Mouse (Mus musculus): ENCODE data around the gene Fars2. TPM values are rescaled to one million over a fixed set of nuclear protein-coding genes. Genes with fewer than 3 reads are reported as not detected.
"Not testable (repeated sequence)": the region's sequence is repeated elsewhere in the genome, so short reads cannot be mapped to it uniquely, and the experiment has no call there.

Gene Fars2
- polyA plus RNA-seq, 1 experiment: 34.9 TPM

- TF ChIP-seq CTCF (IDR thresholded peaks at IDR 0.05; ENCODE audit: insufficient read depth, low read length): no peak
- no peak for TF ChIP-seq POLR2A (IDR thresholded peaks at IDR 0.05; ENCODE audit: borderline replicate concordance, extremely low read depth, low read depth, low read length)
- no peak for DNase-seq
- WGBS: 66% methylated on average over 2 of the region's 2 CpGs
- Histone ChIP-seq H3K4me1 (ENCODE audit: control insufficient read depth, insufficient read depth, low read length) (no peaks in the 10 kb centered on the region), H3K4me3 (replicated peaks; ENCODE audit: extremely low read depth, low read depth, low read length) (no peak overlapping the region)
Observed at GRCm38 (mm10) chr13:36401011-36401410, 283.8 kb downstream of the Fars2 start.

DNA sequence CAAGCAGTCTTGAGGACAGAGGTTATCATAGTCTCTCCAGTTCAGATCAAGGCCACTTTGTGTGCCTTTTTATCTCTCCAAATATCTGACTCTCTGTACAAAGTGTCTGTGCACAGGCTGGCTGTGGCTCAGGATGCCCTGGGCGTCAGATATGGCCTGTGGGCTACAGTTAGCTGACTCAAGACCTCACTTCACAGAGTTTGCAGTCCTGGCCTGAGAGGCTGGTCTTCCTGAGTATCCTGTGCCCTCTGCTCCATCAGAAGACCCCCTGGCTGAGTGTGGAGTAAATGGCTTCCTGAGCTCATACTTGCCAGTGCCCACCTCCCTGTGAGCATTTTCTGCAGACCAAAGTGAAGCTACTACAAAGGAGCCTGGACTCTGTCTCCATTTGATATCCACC, 296.1 kb downstream of the Fars2 start:
- TF ChIP-seq CTCF (IDR thresholded peaks at IDR 0.05; ENCODE audit: insufficient read depth, low read length) (no peak), POLR2A (IDR thresholded peaks at IDR 0.05; ENCODE audit: borderline replicate concordance, extremely low read depth, low read depth, low read length) (no peak)
- 92% methylated on average over 1 of the region's 1 CpGs for WGBS
- no peaks in the 10 kb centered on the region for H3K4me1 ChIP-seq (ENCODE audit: control insufficient read depth, insufficient read depth, low read length)
- DNase-seq: no peak
- H3K4me3 ChIP-seq (replicated peaks; ENCODE audit: extremely low read depth, low read depth, low read length): no peak overlapping the region

DNA sequence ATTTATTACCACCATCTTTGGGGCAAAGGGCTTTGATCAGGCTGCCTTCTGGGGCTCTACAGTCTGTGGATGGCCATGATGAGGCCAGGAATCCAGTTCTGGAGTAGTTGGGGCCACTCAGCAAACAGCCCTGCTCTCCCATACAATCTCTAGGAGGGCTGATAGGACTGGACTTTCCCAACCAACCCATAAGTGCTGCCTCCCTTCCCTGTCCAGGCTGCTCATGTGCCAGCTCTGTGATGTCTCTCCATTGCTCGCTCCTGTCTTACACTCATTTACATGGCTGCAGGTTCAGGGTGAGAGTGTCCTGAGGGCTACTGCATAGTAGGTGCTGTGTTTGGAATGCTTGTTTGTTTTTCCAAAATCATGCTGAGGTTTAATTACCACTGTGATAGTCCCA, 298.0 kb downstream of the Fars2 start:
- TF ChIP-seq CTCF (IDR thresholded peaks at IDR 0.05; ENCODE audit: insufficient read depth, low read length) (no peak), POLR2A (IDR thresholded peaks at IDR 0.05; ENCODE audit: borderline replicate concordance, extremely low read depth, low read depth, low read length) (no peak)
- Histone ChIP-seq H3K4me1 (ENCODE audit: control insufficient read depth, insufficient read depth, low read length) (no peaks in the 10 kb centered on the region), H3K4me3 (replicated peaks; ENCODE audit: extremely low read depth, low read depth, low read length) (no peak overlapping the region)
- DNase-seq: no peak
- 100% methylated on average over 1 of the region's 1 CpGs for WGBS

- H3K4me1 ChIP-seq (ENCODE audit: control insufficient read depth, insufficient read depth, low read length): no peaks in the 10 kb centered on the region
- no peak for DNase-seq
- 48% methylated on average over 4 of the region's 4 CpGs for WGBS
- H3K4me3 ChIP-seq (replicated peaks; ENCODE audit: extremely low read depth, low read depth, low read length): no peak overlapping the region
- no peak for TF ChIP-seq POLR2A (IDR thresholded peaks at IDR 0.05; ENCODE audit: borderline replicate concordance, extremely low read depth, low read depth, low read length)
- TF ChIP-seq CTCF (IDR thresholded peaks at IDR 0.05; ENCODE audit: insufficient read depth, low read length): no peak
Observed at GRCm38 (mm10) chr13:36416546-36416945, 299.3 kb downstream of the Fars2 start.

DNA sequence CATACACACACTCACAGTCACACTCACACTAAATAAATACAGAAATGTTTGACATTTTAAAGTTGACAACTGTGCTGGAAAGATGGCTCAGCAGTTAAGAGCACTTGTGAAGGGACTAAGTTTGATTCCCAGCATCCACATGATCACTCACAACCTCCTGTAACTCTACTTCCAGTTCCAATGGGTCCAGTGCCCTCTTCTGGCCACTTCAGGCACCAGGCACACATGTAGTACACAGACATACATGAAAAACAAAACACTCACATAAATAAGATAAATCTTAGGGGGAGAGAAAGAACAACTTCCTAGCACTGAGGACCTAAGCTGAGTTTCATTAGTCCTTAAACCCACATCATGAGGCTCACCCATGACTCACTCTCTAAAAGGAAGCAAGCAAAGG, 302.1 kb downstream of the Fars2 start:
- TF ChIP-seq CTCF (IDR thresholded peaks at IDR 0.05; ENCODE audit: insufficient read depth, low read length) (no peak), POLR2A (IDR thresholded peaks at IDR 0.05; ENCODE audit: borderline replicate concordance, extremely low read depth, low read depth, low read length) (no peak)
- no peak for DNase-seq
- Histone ChIP-seq H3K4me1 (ENCODE audit: control insufficient read depth, insufficient read depth, low read length) (no peaks in the 10 kb centered on the region), H3K4me3 (replicated peaks; ENCODE audit: extremely low read depth, low read depth, low read length) (no peak overlapping the region)

- DNase-seq: no peak
- no peak overlapping the region for H3K4me3 ChIP-seq (replicated peaks; ENCODE audit: extremely low read depth, low read depth, low read length)
- TF ChIP-seq CTCF (IDR thresholded peaks at IDR 0.05; ENCODE audit: insufficient read depth, low read length) (no peak), POLR2A (IDR thresholded peaks at IDR 0.05; ENCODE audit: borderline replicate concordance, extremely low read depth, low read depth, low read length) (no peak)
- 65% methylated on average over 3 of the region's 3 CpGs for WGBS
- H3K4me1 ChIP-seq (ENCODE audit: control insufficient read depth, insufficient read depth, low read length): no peaks in the 10 kb centered on the region
Observed at GRCm38 (mm10) chr13:36422446-36422845, 305.2 kb downstream of the Fars2 start.

DNA sequence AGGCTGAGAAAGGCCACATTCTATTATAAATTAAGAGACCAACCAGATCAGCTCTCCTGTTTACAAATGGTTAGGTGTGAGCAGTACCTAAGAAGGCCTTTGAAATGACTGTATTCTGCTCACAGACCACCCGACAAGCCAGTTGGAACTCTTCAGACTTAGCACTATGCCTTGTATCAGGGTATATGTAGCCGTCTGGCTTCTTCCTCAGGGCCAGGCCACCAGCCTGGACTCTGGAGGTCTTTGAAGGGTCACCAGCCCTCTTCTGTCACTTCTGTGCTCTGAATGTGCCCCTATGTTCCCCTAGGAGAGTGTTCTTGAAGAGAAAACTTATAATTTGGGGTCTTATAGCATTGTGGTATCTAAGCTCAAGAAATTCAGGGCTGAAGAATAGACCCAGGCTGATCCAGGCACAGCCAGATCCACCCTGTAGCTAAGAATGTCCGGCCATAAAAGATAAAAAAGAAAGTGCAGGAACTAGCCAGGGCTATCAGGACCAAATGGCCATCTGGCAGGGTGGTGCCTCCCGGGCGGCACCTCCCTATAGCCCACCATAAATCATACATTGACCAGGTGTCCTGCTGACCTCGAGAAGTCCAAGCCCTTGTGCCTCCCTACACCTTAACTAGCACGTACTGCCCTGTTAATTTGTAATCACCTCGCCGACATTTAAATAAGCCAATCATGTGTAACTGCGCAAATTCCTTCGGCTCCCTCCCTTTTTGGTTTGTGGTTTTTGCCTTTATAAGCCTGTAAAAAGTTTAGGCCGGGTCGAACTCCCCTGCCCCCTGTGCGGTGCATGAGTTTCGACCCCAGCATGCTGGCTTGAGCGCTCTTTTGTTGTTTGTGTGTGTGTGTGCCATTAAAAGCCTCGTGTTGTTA, 308.9 kb downstream of the Fars2 start:
- DNase-seq; H3K4me3 ChIP-seq (replicated peaks; ENCODE audit: extremely low read depth, low read depth, low read length); H3K4me1 ChIP-seq (ENCODE audit: control insufficient read depth, insufficient read depth, low read length): not testable (repeated sequence)
- WGBS: 88% methylated on average over 17 of the region's 17 CpGs

- no peaks in the 10 kb centered on the region for H3K4me1 ChIP-seq (ENCODE audit: control insufficient read depth, insufficient read depth, low read length)
- TF ChIP-seq POLR2A (IDR thresholded peaks at IDR 0.05; ENCODE audit: borderline replicate concordance, extremely low read depth, low read depth, low read length) (no peak), CTCF (IDR thresholded peaks at IDR 0.05; ENCODE audit: insufficient read depth, low read length) (no peak)
- WGBS: 72% methylated on average over 7 of the region's 7 CpGs
- no peak for DNase-seq
- no peak overlapping the region for H3K4me3 ChIP-seq (replicated peaks; ENCODE audit: extremely low read depth, low read depth, low read length)
Observed at GRCm38 (mm10) chr13:36429500-36430189, 312.4 kb downstream of the Fars2 start.

- WGBS: 72% methylated on average over 6 of the region's 6 CpGs
- Histone ChIP-seq H3K4me3 (replicated peaks; ENCODE audit: extremely low read depth, low read depth, low read length) (no peak overlapping the region), H3K4me1 (ENCODE audit: control insufficient read depth, insufficient read depth, low read length) (no peaks in the 10 kb centered on the region)
- TF ChIP-seq CTCF (IDR thresholded peaks at IDR 0.05; ENCODE audit: insufficient read depth, low read length) (no peak), POLR2A (IDR thresholded peaks at IDR 0.05; ENCODE audit: borderline replicate concordance, extremely low read depth, low read depth, low read length) (no peak)
- DNase-seq: no peak
Observed at GRCm38 (mm10) chr13:36430420-36431114, 313.4 kb downstream of the Fars2 start.
